Mouse (Mus musculus): ENCODE data around the gene Helq.

Helq gene

GRCm38 (mm10) chr5:100779002-100779401, 19.4 kb downstream of the Helq start:
- no peak for DNase-seq (ENCODE audit: low spot score in 2 of 2)

GRCm38 (mm10) chr5:100776900-100777299, 21.5 kb downstream of the Helq start:
- no peak for DNase-seq (ENCODE audit: low spot score in 2 of 2)

- no peak for DNase-seq (ENCODE audit: low spot score in 2 of 2)
These were observed 22.5 kb downstream of the Helq start for GRCm38 (mm10) chr5:100775778-100776404.

- no peak for DNase-seq (ENCODE audit: low spot score in 2 of 2)
These were observed 26.8 kb downstream of the Helq start for GRCm38 (mm10) chr5:100771575-100771974.

- no peak for DNase-seq (ENCODE audit: low spot score in 2 of 2)
These were observed 32.4 kb downstream of the Helq start for GRCm38 (mm10) chr5:100766026-100766425.

GRCm38 (mm10) chr5:100761736-100762135, 36.7 kb downstream of the Helq start:
- DNase-seq (ENCODE audit: low spot score in 2 of 2), result no peak

GRCm38 (mm10) chr5:100760049-100760663, 38.2 kb downstream of the Helq start:
- no peak for DNase-seq (ENCODE audit: low spot score in 2 of 2)

- no peak for DNase-seq (ENCODE audit: low spot score in 2 of 2)
These were observed 40.3 kb downstream of the Helq start for GRCm38 (mm10) chr5:100758121-100758520.

GRCm38 (mm10) chr5:100753407-100753806, 45.0 kb downstream of the Helq start:
- DNase-seq (ENCODE audit: low spot score in 2 of 2), result no peak

GRCm38 (mm10) chr5:100751655-100752054, 46.7 kb downstream of the Helq start:
- no peak for DNase-seq (ENCODE audit: low spot score in 2 of 2)

GRCm38 (mm10) chr5:100750617-100751255, 47.7 kb downstream of the Helq start:
- no peak for DNase-seq (ENCODE audit: low spot score in 2 of 2)

GRCm38 (mm10) chr5:100738802-100739201, 59.6 kb downstream of the Helq start:
- DNase-seq (ENCODE audit: low spot score in 2 of 2), result no peak

- DNase-seq (ENCODE audit: low spot score in 2 of 2), result no peak
These were observed 61.5 kb downstream of the Helq start for GRCm38 (mm10) chr5:100736919-100737318.

- DNase-seq (ENCODE audit: low spot score in 2 of 2), result no peak
These were observed 63.9 kb downstream of the Helq start for GRCm38 (mm10) chr5:100734535-100734934.

GRCm38 (mm10) chr5:100728757-100729156, 69.6 kb downstream of the Helq start:
- DNase-seq (ENCODE audit: low spot score in 2 of 2), result no peak

- no peak for DNase-seq (ENCODE audit: low spot score in 2 of 2)
These were observed 72.4 kb downstream of the Helq start for GRCm38 (mm10) chr5:100726001-100726400.

- DNase-seq (ENCODE audit: low spot score in 2 of 2), result peak in 1 of 2 experiments; percentile 7
These were observed 78.9 kb downstream of the Helq start, which contains the start of gene Hpse for GRCm38 (mm10) chr5:100719235-100720088. Hpse (minus strand) TSS chr5:100719716.

GRCm38 (mm10) chr5:100716762-100717161, 81.6 kb downstream of the Helq start:
- no peak for DNase-seq (ENCODE audit: low spot score in 2 of 2)

Data from cerebellum, postnatal 4 days (tissue).